Mouse (Mus musculus) telencephalon, adult 2 months (tissue): ENCODE results near the gene Gga3.

ENCODE experiments used
- DNase-seq: peaks from one replicate; pipeline ENCODE4 v3.0.0-alpha.2; 2011; ENCODE audit warnings: low read depth, low spot score

Gga3 gene

GRCm38 (mm10) chr11:115630532-115631504, 27.0 kb upstream of the Gga3 start:
- no peak for DNase-seq

DNA sequence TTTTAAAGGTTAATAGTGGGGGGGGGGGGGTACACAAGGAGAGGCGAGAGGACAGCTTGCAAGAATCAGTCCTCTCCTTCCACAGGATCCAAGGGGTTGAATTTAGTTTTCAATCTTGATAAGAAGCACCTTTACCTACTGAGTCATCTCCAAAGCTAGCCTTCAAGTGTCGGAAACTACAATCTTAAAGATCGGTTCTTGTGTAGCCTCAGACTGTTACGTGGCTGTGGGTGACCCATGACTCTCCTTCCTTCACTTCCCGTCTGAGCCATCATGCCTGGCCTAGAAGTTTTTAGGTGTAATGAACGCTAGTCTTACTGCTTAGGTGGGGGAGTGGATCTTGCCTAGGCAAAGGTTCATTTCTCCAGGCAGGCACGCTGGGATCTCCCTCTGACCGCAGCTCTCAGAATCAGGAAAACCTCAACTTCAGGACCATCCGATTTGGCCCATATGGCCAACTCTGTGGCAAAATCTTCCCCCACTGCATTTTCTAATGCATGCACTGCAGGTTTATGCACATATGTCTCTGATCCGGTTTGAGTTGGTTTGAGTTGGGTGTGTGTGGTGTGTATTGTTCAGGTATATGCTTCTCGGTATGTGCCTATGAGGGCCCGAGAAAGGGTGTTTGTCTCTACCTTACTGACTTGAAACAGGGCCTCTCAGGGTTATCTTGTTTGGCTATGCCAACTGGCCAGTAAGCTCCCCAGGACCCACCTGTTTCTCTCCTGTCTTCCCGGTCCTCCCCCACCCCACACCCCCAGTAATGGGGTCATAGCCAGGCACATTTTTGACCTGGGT, 26.1 kb upstream of the Gga3 start:
- DNase-seq = no peak

GRCm38 (mm10) chr11:115628465-115629101, 24.7 kb upstream of the Gga3 start:
- DNase-seq = no peak

DNA sequence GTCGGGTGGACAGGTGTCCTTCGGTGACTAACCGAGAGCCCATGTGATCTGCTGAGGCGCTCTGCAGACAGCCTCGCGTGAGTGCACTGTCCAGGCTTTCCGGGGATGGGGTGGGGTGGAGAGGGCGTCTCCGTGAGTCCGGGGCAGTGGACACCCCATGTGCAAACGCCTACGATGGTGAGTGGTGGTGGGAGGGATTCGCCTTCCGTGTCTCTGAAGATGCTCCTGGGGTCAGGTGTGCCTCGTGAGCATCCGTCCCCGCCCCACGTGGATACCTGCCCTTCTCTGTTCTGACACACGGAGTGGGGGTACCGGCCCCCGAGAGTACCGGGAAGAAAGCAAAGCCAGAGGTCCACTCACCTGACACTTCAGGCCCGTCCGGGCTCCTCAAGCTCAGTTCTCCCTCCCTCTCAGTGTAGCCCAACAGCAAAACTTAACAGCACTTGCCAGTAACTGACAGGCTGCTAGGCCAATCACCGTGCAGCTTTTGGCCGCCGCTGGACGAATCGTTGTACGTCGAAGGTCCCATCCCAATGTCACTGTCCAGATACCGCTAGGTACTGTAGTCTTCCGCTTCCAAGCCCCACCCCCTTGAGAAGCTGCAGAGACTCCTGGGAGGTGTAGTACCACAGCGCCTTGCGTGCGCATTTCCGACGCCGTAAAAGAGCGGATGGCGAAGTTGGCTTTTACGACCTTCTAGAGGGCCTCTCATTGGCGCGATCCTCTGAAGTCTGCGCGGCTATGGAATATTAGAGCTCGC, 24.0 kb upstream of the Gga3 start, which contains the start of gene Slc25a19:
Gene Slc25a19 (minus strand): TSS at position 591 of the 760 bp plus-strand sequence.
- peak; percentile 100 for DNase-seq

GRCm38 (mm10) chr11:115626824-115627616, 23.2 kb upstream of the Gga3 start:
- DNase-seq = no peak

GRCm38 (mm10) chr11:115625877-115626276, 22.0 kb upstream of the Gga3 start:
- DNase-seq = no peak

DNA sequence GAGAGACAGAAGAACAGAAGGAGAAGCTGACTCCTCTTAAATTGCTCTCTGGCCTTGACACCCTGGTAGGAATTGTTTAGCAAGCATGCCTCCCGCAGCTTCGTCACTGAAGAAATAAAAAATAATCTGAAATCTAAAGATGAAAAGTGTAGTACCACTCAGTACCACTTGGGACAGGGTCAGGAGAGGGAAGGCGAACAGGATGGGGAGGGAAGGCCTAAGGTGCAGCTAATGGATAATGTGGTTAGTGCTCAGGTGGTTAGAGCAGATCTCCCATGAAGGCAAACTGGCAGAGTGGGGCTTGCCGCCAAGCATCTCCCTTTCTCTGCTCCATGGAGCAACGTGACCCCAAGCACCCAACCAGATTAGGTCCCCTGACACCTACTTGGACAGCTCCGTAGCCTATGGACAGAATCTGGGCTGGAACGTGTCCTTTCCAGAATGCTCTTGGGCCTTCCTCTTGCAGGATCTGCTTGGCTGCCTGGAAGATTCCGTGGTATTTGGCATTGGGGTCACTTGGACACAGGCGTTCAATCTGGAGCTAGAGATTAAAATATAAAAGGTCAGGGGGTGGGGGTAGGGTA, 19.7 kb upstream of the Gga3 start:
- DNase-seq = no peak

DNA sequence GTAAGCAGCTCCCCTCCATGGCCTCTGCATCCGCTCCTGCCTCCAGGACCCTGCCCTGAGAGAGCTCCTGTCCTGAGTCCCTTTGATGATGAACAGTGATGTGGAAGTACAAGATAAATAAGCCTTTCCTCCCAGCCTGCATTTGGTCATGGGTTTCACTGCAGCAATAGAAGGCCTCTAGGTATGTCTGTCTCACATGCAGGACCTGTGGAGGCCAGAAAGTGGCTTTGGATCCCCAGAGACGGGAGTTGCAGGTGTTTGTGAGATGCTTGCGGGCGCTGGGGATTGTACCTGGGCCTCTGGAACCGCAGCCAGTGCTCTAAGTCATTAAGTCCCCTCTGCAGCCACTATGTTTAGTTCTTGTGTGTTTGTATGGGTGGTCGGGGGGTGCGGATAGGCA, 16.1 kb upstream of the Gga3 start:
- no peak for DNase-seq

- no peak for DNase-seq
Observed at GRCm38 (mm10) chr11:115618732-115619516, 15.1 kb upstream of the Gga3 start.

DNA sequence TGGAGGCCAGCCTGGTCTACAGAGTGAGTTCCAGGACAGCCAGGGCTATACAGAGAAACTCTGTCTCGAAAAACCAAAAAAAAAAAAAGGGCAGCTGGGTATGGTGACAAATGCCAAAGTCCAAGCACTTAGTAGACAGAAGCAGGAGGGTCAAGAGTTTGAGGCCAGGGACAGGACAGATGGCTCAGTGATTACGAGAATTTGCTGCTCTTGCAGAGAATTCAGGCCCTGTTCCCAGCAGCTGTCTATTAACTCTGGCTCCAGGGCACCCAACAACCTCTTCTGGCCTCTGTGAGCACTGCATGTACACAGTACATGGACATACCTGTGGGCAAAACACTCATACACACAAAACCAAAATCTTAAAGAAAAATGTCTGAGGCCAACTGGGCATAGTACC, 14.2 kb upstream of the Gga3 start:
- no peak for DNase-seq

- no peak for DNase-seq
Observed at GRCm38 (mm10) chr11:115616893-115617292, 13.0 kb upstream of the Gga3 start.

- DNase-seq = no peak
Observed at GRCm38 (mm10) chr11:115616371-115616770, 12.5 kb upstream of the Gga3 start.

DNA sequence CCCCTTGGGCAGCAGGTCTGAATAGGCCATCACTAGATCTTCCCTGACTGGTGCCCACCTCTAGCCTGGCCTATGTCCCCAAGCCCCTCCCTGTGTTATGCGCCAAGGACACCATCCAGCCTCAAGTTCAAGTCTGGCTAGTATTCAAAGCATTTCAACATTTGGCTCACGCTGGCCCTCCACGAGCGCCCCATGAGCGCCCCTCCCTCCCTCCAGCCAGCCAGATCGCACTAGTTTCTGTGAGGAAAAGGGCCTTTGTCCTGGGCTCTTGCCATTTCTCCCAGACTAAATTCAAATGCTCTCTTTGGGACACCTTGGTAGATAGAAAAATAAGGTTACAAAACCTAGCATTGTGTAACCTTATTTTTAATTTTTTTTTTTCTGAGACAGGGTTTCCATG, 12.0 kb upstream of the Gga3 start:
- no peak for DNase-seq

DNA sequence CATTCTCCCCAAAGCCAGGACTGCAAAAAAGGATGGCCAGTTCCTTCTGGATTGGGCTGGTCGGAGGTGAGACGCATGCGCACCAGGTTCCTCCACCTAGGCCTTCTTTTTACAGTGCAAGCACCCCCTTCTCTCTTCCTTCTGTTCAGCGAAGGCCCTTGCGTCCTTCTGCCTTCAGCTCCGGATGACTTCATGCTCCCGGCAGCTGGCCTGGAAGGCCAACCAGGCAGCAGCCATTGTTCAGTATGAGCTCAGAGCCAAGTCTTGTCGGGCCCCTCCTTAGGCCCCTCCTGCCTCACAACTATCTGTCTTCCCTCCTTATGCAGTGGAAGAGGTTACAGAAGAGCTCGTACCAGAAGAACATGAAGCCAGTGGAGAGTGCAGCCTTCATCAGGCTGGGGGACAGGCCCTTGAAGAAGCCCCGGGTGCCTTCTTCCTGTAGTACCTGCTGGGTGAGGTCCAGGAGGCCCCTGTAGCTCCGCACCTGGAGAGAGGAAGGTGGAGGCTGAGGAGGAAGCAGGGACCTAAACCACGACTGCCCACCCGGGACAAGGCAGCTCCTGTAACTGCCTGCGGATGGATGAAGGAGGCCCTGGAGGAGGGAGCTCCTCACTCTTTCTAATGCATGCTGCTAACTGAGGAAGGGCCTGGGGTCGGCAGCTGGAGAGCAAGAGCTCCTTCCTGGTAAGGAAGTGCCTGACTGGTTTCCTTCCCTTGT, 11.4 kb upstream of the Gga3 start:
- no peak for DNase-seq

- no peak for DNase-seq
Observed at GRCm38 (mm10) chr11:115614346-115615107, 10.7 kb upstream of the Gga3 start.

GRCm38 (mm10) chr11:115613138-115613945, 9.5 kb upstream of the Gga3 start:
- DNase-seq = no peak
